Mouse (Mus musculus): ENCODE measurements around the gene Kctd12.

GRCm38 (mm10) chr14:102934878-102935277, 47.6 kb downstream of the Kctd12 start:
- no peak for TF ChIP-seq POLR2A (IDR thresholded peaks at IDR 0.05; ENCODE audit: control insufficient read depth in 1 of 2, insufficient read depth in 1 of 2, low read depth in 1 of 2, low read length in 2 of 2, poor library complexity in 1 of 2)
- no peak for TF ChIP-seq EP300 (IDR thresholded peaks at IDR 0.05; ENCODE audit: low read depth in 1 of 2, low read length in 2 of 2)
- TF ChIP-seq GATA1 (IDR thresholded peaks at IDR 0.05; ENCODE audit: low read depth, low read length): no peak
- no peak for TF ChIP-seq CTCF (IDR thresholded peaks at IDR 0.05 in 2 of 3, conservative IDR thresholded peaks at IDR 0.05 in 1 of 3; ENCODE audit: control insufficient read depth in 1 of 3, insufficient read depth in 1 of 3, low read depth in 2 of 3, low read length in 3 of 3, poor library complexity in 1 of 3, severe bottlenecking in 1 of 3)
- TF ChIP-seq USF2 (IDR thresholded peaks at IDR 0.05; ENCODE audit: borderline replicate concordance in 1 of 2, insufficient read depth in 1 of 2, low read depth in 1 of 2, low read length in 2 of 2): no peak
- no peak for TF ChIP-seq HCFC1 (IDR thresholded peaks at IDR 0.05; ENCODE audit: low read depth, low read length)
- no peak for TF ChIP-seq TAL1 (IDR thresholded peaks at IDR 0.05; ENCODE audit: low read length)
